Mouse (Mus musculus): ENCODE results near the gene Olfr101.
A peak's percentile ranks its signal among the peaks of the same experiment; 100 is the strongest.

DNA sequence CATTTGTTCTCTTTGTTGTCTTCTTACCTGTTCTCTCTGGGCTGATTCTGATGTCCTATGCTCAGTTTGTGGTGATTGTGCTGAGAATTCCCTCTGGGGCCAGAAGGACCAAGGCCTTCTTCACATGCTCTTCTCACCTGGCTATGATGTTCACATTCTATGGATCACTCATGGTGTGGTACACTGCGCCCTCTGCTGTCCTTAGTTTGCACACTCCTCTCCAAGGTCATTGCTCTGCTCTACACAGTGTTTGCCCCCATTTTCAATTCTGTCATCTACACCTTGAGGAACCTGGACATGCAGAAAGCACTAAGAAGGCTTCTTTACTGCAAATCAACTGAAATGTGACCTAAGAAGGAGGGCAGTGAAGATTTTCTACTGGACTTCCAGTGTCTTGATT lies 53.6 kb downstream of the Olfr101 start:
- TF ChIP-seq CTCF (IDR thresholded peaks at IDR 0.05; ENCODE audit: low read depth) = peak; percentile 77
- no peak for TF ChIP-seq EP300 (optimal IDR thresholded peaks at IDR 0.05)

Data from stomach, postnatal 0 days (tissue).